Mouse (Mus musculus) right cerebral cortex, adult 18-20 months (tissue): ENCODE data around the gene Pfkfb3.
A peak's percentile ranks its signal among the peaks of the same experiment; 100 is the strongest.

Experiments
- DNase-seq: peaks from one replicate; pipeline ENCODE4 v3.0.0; 2022; ENCODE audit warnings: mixed read lengths

The Pfkfb3 gene

DNA sequence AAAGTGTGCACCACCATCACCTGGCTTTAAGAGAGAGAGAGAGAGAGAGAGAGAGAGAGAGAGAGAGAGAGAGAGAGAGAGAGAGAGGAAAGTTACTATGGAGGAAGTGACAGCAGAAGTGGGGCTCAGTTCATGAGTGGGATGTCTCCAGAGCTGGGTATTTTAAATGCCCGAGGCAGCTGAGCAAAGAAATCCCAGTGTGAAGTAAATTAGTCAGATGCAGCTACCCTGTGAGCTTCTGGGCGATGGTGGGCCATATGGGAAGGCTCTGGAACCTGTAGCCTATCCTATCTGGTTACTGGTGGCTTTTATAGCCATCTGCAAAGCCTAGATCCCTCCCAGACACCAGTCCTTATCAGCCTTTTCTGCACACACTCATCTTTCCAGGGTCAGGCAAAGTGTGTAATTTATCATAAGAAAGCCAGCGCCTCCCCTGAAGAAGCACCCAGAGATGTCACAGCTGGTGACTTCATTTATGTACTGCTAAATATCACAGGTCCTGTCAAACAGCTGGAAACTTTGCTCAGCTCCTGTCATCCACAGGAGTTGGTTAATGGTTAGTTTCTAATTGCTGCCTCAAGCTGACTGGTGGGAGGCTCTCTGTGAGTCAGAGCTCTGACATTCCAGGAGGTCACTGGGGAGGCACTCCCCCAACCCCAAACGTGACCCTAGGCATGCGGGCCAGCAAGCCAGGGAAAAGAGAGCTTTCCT is 128.3 kb downstream of the Pfkfb3 start:
- DNase-seq: peak; percentile 43

- DNase-seq: peak; percentile 59
Observed at GRCm38 (mm10) chr2:11424252-11424651, 129.6 kb downstream of the Pfkfb3 start.

DNA sequence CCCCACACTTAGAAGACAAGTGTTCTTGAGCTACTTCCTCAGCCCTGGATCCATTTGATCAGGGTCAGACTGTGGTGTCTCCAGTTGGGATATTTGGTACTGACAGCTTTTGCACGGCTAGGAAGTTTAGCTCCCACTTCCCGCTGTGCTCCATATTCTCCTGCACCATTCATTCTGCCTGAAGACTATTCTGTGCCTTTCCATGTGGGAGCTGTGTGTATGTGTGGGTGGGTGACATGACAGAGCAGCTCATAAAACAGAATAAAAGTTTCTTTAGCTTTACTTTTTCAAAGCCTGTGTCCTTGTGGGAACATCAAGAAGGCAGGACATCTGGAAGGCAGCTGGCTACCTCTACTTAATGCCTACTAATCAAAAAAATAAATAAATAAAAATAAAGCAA is 130.5 kb downstream of the Pfkfb3 start:
- DNase-seq: peak; percentile 63

DNA sequence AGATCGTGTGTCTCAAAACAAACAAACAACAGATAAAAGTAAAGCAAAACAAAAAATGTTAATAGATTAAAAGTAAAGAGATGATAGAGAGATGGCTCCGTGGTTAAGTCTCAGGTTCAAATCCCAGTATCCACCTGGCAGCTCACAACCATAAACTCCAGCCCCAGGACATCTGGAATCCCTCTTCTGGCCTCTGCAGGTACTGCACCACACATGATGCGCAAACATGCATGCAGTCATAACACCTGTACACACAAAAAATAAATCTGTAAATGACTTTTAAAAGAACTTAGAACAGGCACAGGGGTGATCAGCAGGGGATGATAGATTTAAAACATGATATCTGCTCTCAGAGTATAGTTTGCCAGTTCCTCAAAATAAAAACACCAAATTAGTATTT is 131.5 kb downstream of the Pfkfb3 start:
- DNase-seq: no peak
